Mouse (Mus musculus) CH12.LX (cell line): ENCODE measurements around the gene Gemin8. TPM values are rescaled to one million over a fixed set of nuclear protein-coding genes. Genes with fewer than 3 reads are reported as not detected.

Experiments used
- DNase-seq: peaks from one replicate; pipeline ENCODE4 v3.0.0-alpha.2; 2013; ENCODE audit errors: extremely low read depth
- H3K27ac ChIP-seq: 2 replicates; pipeline ENCODE4 v1.5.1; 2012; ENCODE audit warnings: low read depth, mild to moderate bottlenecking, control low read depth, moderate library complexity; ENCODE audit not compliant: insufficient read depth
- H3K27me3 ChIP-seq: replicated peaks from 2 replicates; pipeline ENCODE3; 2012; ENCODE audit warnings: inconsistent platforms
- H3K36me3 ChIP-seq, 2 experiments: replicated peaks in 1 of 2; 2 replicates each; pipeline versions ENCODE3 to v1.6.1; 2012; ENCODE audit warnings: inconsistent platforms in 1 of 2, low read length in 1 of 2, mild to moderate bottlenecking in 1 of 2, mixed read lengths in 1 of 2, moderate library complexity in 1 of 2; ENCODE audit not compliant: control insufficient read depth in 1 of 2, insufficient read depth in 1 of 2
- H3K4me1 ChIP-seq, 2 experiments: 2 replicates each; pipeline ENCODE4 v1.6.1; 2012; ENCODE audit warnings: inconsistent platforms in 1 of 2, moderate library complexity in 1 of 2; ENCODE audit not compliant: insufficient read depth in 2 of 2, control insufficient read depth in 1 of 2
- H3K4me2 ChIP-seq: 2 replicates; pipeline ENCODE4 v1.6.1; 2012; ENCODE audit warnings: low read depth, mild to moderate bottlenecking, control low read depth; ENCODE audit not compliant: poor library complexity, insufficient read depth, severe bottlenecking
- H3K4me3 ChIP-seq, 3 experiments: fragments of 150-350 bp in 1 of 3; sonication (generic) in 1 of 3; replicated peaks in 1 of 3; 2 replicates each; pipeline versions ENCODE3 to v1.5.1; 2011 to 2012; ENCODE audit warnings: low read depth in 2 of 3, low read length in 2 of 3, mild to moderate bottlenecking in 2 of 3, moderate library complexity in 2 of 3, control low read depth in 1 of 3, improper control_type of control experiment in 1 of 3, inconsistent platforms in 1 of 3, mixed read lengths in 1 of 3; ENCODE audit not compliant: poor library complexity in 1 of 3
- H3K79me2 ChIP-seq: replicated peaks from 2 replicates; pipeline ENCODE4 v1.6.1; 2012; ENCODE audit warnings: mild to moderate bottlenecking, moderate library complexity; ENCODE audit not compliant: control insufficient read depth, poor library complexity, insufficient read depth, severe bottlenecking; ENCODE audit errors: extremely low read depth
- H3K9ac ChIP-seq: 2 replicates; pipeline ENCODE4 v1.6.1; 2012; ENCODE audit warnings: low read depth, mild to moderate bottlenecking, control low read depth, moderate library complexity; ENCODE audit not compliant: insufficient read depth
- H3K9me3 ChIP-seq: replicated peaks from 2 replicates; pipeline ENCODE3; 2012; ENCODE audit warnings: low read length, inconsistent platforms, mixed read lengths
- CTCF ChIP-seq, 2 experiments: IDR thresholded peaks in 1 of 2; conservative IDR thresholded peaks in 1 of 2; 2 replicates each; pipeline ENCODE4 v1.5.1; 2011 to 2012; ENCODE audit warnings: low read depth in 2 of 2, low read length in 2 of 2, improper control_type of control experiment in 1 of 2, inconsistent platforms in 1 of 2, mild to moderate bottlenecking in 1 of 2, moderate library complexity in 1 of 2
- E2F4 ChIP-seq: IDR thresholded peaks from 2 replicates; pipeline ENCODE4 v1.6.1; 2011; ENCODE audit warnings: low read depth, low read length, improper control_type of control experiment; ENCODE audit not compliant: insufficient replicate concordance
- ELF1 ChIP-seq: IDR thresholded peaks from 2 replicates; pipeline ENCODE4 v1.6.1; 2014; ENCODE audit warnings: low read depth, mild to moderate bottlenecking, inconsistent platforms, low read length, improper control_type of control experiment
- EP300 ChIP-seq: IDR thresholded peaks from 2 replicates; pipeline ENCODE4 v1.6.1; 2011; ENCODE audit warnings: low read length, improper control_type of control experiment
- ETS1 ChIP-seq: conservative IDR thresholded peaks from 2 replicates; pipeline ENCODE4 v1.6.1; 2012; ENCODE audit warnings: low read depth, mild to moderate bottlenecking, inconsistent platforms, low read length, improper control_type of control experiment, moderate library complexity
- GABPA ChIP-seq: IDR thresholded peaks from 2 replicates; pipeline ENCODE4 v1.6.1; 2012; ENCODE audit warnings: low read depth, low read length, improper control_type of control experiment, inconsistent platforms; ENCODE audit not compliant: insufficient replicate concordance
- KAT2A ChIP-seq: IDR thresholded peaks from 2 replicates; pipeline ENCODE4 v1.6.1; 2012; ENCODE audit warnings: low read length, improper control_type of control experiment, inconsistent platforms; ENCODE audit not compliant: insufficient replicate concordance
- MAFK ChIP-seq: IDR thresholded peaks from 2 replicates; pipeline ENCODE4 v1.6.1; 2011; ENCODE audit warnings: low read length, improper control_type of control experiment; ENCODE audit not compliant: insufficient replicate concordance
- MAX ChIP-seq: IDR thresholded peaks from 2 replicates; pipeline ENCODE4 v1.6.1; 2011; ENCODE audit warnings: low read length, improper control_type of control experiment
- MAZ ChIP-seq: IDR thresholded peaks from 2 replicates; pipeline ENCODE4 v1.6.1; 2012; ENCODE audit warnings: low read depth, mild to moderate bottlenecking, inconsistent platforms, low read length, improper control_type of control experiment, moderate library complexity
- MEF2A ChIP-seq: IDR thresholded peaks from 2 replicates; pipeline ENCODE4 v1.6.1; 2014; ENCODE audit warnings: low read depth, mild to moderate bottlenecking, inconsistent platforms, low read length, improper control_type of control experiment, borderline replicate concordance
- NELFE ChIP-seq: IDR thresholded peaks from 2 replicates; pipeline ENCODE4 v1.6.1; 2011; ENCODE audit warnings: low read depth, low read length, improper control_type of control experiment
- NRF1 ChIP-seq: IDR thresholded peaks from 2 replicates; pipeline ENCODE4 v1.6.1; 2014; ENCODE audit warnings: low read depth, mild to moderate bottlenecking, inconsistent platforms, low read length, improper control_type of control experiment, moderate library complexity
- POLR2A ChIP-seq: IDR thresholded peaks from 2 replicates; pipeline ENCODE4 v1.6.1; 2011; ENCODE audit warnings: low read depth, mild to moderate bottlenecking, improper control_type of control experiment, low read length
- SIN3A ChIP-seq: IDR thresholded peaks from 2 replicates; pipeline ENCODE4 v1.6.1; 2012; ENCODE audit warnings: low read length, improper control_type of control experiment, inconsistent platforms
- TBP ChIP-seq: conservative IDR thresholded peaks from 2 replicates; pipeline ENCODE4 v1.6.1; 2011; ENCODE audit warnings: low read depth, low read length, improper control_type of control experiment
- UBTF ChIP-seq: IDR thresholded peaks from 2 replicates; pipeline ENCODE4 v1.6.1; 2012; ENCODE audit warnings: low read depth, mild to moderate bottlenecking, inconsistent platforms, low read length, improper control_type of control experiment, moderate library complexity
- USF1 ChIP-seq: IDR thresholded peaks from 2 replicates; pipeline ENCODE4 v1.6.1; 2014; ENCODE audit warnings: low read depth, mild to moderate bottlenecking, inconsistent platforms, low read length, improper control_type of control experiment
- USF2 ChIP-seq: conservative IDR thresholded peaks from 2 replicates; pipeline ENCODE4 v1.6.1; 2011; ENCODE audit warnings: low read depth, low read length, improper control_type of control experiment
- dilution Hi-C: fragments of 300-500 bp; cut with MboI; formaldehyde crosslinking; loops from 2 replicates; pipeline ENCODE4 v1.14.3; 2020; ENCODE audit warnings: low sequenced_read_pairs; ENCODE audit not compliant: extremely low pct_unique_long_range_greater_than_20kb, extremely low pct_ligation_motif_present
- in situ Hi-C: fragments of 300-500 bp; cut with MboI; formaldehyde crosslinking; loops from 3 replicates; pipeline ENCODE4 v1.14.3; 2019; ENCODE audit warnings: low sequenced_read_pairs, low pct_ligation_motif_present, low pct_unique_long_range_greater_than_20kb, mixed read lengths
- polyA plus RNA-seq: library from polyadenylated mRNA; unstranded; fragments of >175 nt; gene quantifications from 2 replicates; pipeline ENCODE4 v1.2.1, GENCODE M21; 2012; ENCODE audit warnings: low read depth; ENCODE audit not compliant: insufficient read length
- total RNA-seq, 2 experiments: library from RNA; depleted of rRNA; stranded (reverse); fragments of 300-350 nt in 1 of 2; fragments of >200 nt in 1 of 2; gene quantifications; 2 replicates each; pipeline ENCODE4 v1.2.3; 2012 to 2014

Gemin8 gene
- total and polyA plus RNA-seq, 3 experiments, result 10.7 to 20.1 (median 13.0) TPM

- Histone ChIP-seq H3K36me3 (peaks cover 0 to 5% of the 10 kb centered on the region in 2 experiments), H3K27me3 (no peaks in the 10 kb centered on the region), H3K9ac (no peak overlapping the region), H3K9me3 (no peaks in the 10 kb centered on the region), H3K79me2 (peaks cover 11% of the 10 kb centered on the region; the same call in 1 of the 2 replicates), H3K27ac (no peak overlapping the region), H3K4me3 (no peak overlapping the region), H3K4me2 (0 out of 2 replicates have a peak overlapping the region, but pooled peaks have one; percentile 24), H3K4me1 (peaks cover 0 to 16% of the 10 kb centered on the region in 2 experiments; a peak in 2 of 4 replicates)
- TF ChIP-seq NRF1 (no peak), NELFE (no peak), MAX (no peak), EP300 (no peak), POLR2A (no peak), ETS1 (no peak), ELF1 (no peak), SIN3A (no peak), E2F4 (no peak), GABPA (no peak), MAZ (no peak), CTCF (conservative IDR thresholded peaks at IDR 0.05 in 1 of 2, IDR thresholded peaks at IDR 0.05 in 1 of 2; ENCODE audit: low read depth in 2 of 2, low read length in 2 of 2) (no peak), MEF2A (no peak), TBP (no peak), UBTF (no peak)
- in situ Hi-C loops, result loop anchor here (10.0 kb wide), 1 partner anchor 181 kb away; no protein-coding TSS in a partner anchor
- dilution Hi-C loops, result no loop called here
- DNase-seq, result no peak
Measured at GRCm38 (mm10) chrX:166173796-166174195, 3.5 kb downstream of the Gemin8 start.

GRCm38 (mm10) chrX:166177929-166178328, 7.7 kb downstream of the Gemin8 start:
- H3K9ac ChIP-seq, result no peak overlapping the region
- no peaks in the 10 kb centered on the region for H3K27me3 ChIP-seq
- no peak overlapping the region for H3K4me2 ChIP-seq
- in situ Hi-C loops (loop anchor here (10.0 to 25.0 kb wide), 2 partner anchors 177 to 1059 kb away; no protein-coding TSS in a partner anchor), dilution Hi-C loops (no loop called here)
- peaks cover 0 to 9% of the 10 kb centered on the region in 2 experiments; a peak in 1 of 4 replicates for H3K4me1 ChIP-seq
- no peak for DNase-seq
- H3K79me2 ChIP-seq, result 0 out of 2 replicates have a peak, but pooled peaks cover 2% of the 10 kb centered on the region
- H3K9me3 ChIP-seq, result no peaks in the 10 kb centered on the region
- TF ChIP-seq UBTF, result no peak
- TF ChIP-seq KAT2A, result no peak
- TF ChIP-seq USF1, result no peak
- TF ChIP-seq MAFK, result no peak
- no peak for TF ChIP-seq USF2
- TF ChIP-seq CTCF (conservative IDR thresholded peaks at IDR 0.05 in 1 of 2, IDR thresholded peaks at IDR 0.05 in 1 of 2; ENCODE audit: low read depth in 2 of 2, low read length in 2 of 2), result no peak
- no peak for TF ChIP-seq E2F4
- H3K36me3 ChIP-seq, result peaks cover 3 to 25% of the 10 kb centered on the region in 2 experiments
- H3K27ac ChIP-seq, result no peak overlapping the region
- H3K4me3 ChIP-seq, result no peak overlapping the region
